Mouse (Mus musculus): Measurements from ENCODE around the gene Them7.

GRCm38 (mm10) chr2:105242940-105243339 lies 18.8 kb downstream of the Them7 start:
- TF ChIP-seq POLR2A (IDR thresholded peaks at IDR 0.05; ENCODE audit: extremely low read depth, insufficient read depth, low read length) (no peak), CTCF (IDR thresholded peaks at IDR 0.05; ENCODE audit: low read depth, low read length) (no peak)

Data from liver, adult 2 months (tissue).